Mouse (Mus musculus) hindlimb bud, embryonic 11.5 days (tissue): ENCODE measurements around the gene Olfr686.

Experiments
- DNase-seq: peaks from one replicate; pipeline ENCODE4 v3.0.0-alpha.2; 2012; ENCODE audit warnings: low read depth, low spot score; ENCODE audit errors: extremely low spot score

Olfr686 gene

DNA sequence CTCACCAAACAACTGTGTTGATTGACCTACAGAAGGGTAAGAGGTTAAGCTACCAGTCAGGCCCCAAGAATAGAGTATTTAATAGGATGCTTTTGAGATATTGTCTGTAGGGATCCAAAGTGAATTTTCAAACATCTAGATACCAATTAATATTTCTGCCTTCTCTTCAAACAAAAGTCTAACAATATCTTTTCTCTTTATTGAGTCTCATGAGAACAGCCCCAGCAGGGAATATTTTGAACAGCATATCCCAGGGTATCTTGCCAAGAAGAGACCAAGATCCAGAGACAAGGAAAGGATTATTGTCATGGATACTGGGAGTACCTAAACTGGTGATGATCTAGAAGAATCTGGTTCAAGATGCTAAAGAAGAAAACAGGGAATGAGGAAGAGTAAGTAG lies at the start of gene Olfr686:
Gene Olfr686, minus strand, starts transcription at position 101 of the 400 bp plus-strand sequence.
- DNase-seq, result no peak

DNA sequence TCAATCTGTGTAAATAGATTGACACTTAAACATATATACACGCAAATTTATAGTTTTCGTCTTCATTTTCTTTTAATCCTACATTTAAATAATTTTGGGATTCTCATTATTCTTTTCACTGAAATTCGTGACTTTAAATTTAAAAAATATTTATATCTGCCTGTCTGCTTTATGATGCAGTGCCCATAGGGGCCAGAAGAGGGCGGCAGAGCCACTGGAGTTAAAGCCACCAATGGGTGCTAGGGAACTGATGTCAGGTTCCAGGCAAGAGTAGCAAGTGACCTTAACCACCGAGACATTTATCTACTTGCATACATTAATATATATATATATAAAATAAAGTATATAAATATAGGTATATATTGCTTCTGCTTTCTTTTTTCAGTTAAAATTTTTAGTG lies 49.4 kb upstream of the Olfr686 start:
- no peak for DNase-seq

DNA sequence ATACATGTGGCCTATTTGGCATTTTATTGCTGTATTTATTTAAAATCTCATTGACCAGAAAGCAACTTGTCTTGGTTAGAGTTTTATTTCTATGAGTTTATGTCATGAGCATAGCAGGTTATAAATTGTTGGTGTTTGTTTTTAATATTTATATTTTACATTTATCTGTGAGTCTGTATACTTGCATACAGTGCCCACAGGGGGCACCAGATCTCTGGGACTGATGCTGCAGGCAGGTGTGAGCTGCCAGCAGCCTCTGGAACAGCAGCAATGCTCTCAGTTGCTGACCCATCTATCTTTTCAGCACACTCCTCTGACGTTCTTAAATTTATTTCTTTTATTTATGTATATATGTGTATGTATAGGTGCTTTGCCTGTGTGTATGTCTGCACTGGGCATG lies 40.9 kb upstream of the Olfr686 start:
- DNase-seq, result no peak

DNA sequence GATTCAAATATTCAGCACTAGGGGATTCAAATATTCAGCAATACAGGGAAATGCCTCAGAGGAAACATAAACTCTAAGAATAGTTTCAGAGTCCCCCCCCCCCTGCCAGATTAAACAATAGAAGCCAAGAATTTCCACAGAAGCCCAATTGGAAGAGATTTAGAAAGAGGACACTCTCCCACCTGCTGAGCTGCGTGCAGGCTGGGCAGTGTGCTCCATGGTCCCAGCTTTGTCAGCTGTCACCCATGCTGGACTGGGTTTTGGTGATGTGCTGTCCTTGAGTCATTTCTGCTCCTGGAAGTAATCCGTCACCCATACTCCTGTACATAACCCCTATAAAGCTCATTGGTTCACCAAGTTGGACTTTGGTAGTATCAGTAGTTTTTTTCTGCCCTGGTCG lies 40.4 kb upstream of the Olfr686 start:
- DNase-seq, result no peak

DNA sequence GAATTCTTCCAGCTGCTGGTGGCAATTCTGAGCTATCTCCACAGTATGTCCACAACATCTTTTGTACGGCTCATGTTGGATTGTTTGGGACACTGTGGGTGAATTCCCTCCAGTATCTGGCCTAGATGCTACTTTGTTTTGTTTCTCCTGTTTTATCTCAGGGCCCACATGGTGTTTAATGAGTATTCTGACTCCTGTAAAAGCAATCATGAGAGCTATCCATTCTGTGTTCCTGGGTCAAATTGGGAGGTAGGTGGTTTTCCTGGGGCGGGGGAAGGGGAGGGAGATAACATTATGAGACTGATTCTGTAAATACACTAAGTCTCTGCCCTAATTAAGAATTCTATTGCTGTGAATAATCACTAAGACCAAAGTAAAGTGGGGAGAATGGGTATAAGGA lies 22.1 kb upstream of the Olfr686 start:
- no peak for DNase-seq

DNA sequence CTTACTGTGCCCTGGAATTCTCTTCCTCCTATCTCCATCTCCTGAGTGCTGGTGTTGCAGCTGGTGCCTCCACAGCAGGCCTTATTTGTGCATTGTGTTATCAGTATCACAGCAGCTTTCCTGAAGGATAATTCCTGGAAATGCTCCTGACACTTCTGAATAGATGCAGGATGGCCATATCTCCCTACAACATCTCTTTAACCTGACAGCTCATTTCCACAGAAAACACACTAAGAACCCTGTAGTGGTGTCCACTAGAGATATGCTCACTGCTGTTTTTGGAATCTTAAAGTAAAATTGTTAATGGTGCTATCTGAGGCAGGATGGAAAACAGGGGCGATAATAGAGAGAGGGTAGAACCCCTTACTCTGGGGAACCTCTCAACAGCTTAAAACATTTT lies 20.9 kb upstream of the Olfr686 start:
- no peak for DNase-seq

DNA sequence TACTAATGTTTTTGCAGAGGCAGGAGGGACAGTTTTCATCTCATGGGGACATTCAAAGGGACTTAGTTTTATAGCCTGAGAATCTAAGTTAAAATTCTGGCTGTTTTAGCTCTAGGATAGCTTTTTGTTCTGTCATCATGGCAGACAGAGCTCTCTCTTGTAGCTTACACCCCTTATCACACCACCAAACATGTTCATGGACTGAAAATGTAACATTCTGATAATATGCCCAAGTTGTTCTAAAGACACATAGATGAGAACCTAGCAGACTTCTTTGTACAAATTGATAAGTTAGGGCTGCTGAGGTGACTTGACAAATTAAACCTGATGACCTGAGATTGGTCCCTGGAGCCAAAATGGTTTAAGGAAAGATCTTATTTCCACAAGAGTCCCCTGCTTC lies 19.4 kb upstream of the Olfr686 start:
- DNase-seq, result no peak

DNA sequence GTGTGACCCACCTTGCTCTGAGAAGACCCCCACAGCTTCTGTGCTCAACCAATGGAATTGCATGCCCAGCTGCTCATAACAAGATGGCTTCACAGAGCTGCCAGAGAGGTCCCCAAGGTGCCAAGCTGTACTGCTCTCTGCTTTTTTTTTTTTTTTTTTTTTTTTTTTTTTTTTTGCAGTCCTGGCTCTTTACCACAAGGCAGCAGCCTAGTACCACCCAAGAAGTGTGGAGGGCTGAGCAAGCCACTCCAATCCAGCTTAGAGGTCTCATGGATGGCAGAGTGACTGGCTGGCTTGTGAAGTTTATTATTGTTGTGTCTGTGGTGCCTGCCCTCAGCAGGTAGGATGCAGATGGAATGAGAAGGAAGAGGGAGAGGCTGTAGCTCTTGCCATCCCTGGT lies 18.8 kb upstream of the Olfr686 start:
- no peak for DNase-seq

DNA sequence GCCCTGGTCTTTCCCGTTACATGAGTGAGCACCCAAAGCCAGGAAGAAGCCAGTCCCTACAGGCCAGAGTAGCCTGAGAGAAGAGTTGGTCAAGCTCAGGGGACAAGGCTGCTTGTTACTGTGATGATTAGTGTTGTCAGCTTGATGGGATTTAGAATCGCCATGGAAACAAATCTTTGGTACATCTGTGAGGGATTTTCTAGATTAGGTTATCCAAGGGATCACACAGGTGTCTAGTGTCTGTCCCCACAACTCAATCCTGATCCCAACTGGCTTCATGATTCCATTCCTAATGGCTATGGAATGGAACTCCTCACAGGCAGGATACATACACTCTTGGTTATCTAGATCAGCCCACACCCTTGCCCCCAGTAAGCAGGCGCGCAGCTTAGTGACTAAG lies 11.0 kb upstream of the Olfr686 start:
- DNase-seq, result no peak

DNA sequence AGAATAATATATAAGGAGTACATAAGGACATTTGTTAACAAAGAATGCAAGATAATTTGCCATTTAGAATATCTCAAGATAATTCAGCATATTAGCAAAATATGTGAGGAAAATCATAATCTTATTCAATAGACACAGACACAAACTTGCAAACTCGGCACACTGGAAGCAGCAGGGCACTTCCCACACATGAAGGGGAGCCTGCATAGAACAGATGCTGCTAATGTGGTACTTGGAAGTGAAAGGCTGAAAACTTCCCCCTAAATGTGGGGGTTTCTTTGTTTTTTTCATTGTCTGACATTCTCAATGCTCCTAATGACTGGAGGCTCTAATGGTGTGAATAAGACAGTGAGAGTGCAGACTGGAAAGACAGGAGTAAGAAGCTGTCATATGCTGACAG lies 7.5 kb upstream of the Olfr686 start:
- no peak for DNase-seq

DNA sequence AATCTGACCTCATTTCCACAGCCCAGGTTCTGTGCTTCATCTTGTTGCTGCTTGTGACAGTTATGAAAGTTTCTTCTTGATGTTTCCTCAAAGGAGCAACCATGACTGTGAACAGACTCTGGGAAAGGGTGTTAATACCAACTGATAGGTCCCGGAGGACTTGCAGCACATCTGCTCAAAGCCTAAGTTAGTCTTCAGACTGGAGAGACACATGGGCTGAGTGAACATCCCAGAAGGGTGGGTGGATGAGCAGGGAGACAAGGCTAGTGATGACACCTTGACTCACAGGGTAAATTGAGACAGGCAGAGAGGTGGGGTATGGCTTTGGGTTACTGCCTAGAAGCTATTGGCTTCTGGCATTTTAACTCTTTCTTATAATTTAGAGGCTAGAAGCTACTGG lies 21.4 kb downstream of the Olfr686 start, which contains the start of gene Olfr685:
Gene Olfr685, minus strand, starts transcription at position 101 of the 400 bp plus-strand sequence.
- no peak for DNase-seq

DNA sequence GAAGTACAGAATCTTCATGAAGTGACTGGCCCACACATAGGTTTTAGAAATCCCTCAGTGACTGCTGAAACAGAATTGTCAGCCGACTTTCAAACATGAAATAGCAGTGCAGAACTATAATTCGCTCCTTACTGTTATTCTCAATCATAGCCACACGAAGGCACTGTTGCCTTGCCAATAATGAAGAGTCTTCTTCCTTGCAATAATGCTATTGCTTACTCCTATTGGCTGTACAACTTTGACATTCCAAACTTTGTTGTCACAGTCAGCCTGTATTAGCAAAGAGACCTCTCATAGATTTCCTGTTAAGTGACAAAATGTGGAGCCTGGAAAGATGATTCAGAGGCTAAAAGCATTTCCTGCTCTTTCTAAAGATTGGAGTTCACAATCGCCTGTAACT lies 36.5 kb downstream of the Olfr686 start:
- no peak for DNase-seq

DNA sequence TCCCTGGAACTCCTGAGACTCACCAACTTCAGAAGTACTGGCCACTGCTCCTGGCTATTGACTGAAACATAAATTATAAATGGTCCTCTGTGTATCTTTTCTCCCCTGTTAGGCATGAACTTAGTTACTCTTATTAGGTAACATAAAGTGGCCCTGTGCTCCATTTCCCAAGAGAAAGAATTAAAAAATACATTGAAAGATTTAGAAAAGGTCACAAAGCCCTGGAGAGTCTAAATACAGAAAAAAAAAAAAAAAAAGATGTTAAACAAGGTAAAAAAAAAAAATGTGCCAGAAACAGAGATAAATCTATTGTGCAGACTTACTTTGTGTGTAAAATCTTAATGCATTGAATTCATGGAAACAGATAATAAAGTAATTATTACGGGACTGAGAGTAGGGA lies 43.7 kb downstream of the Olfr686 start, which contains the start of gene Olfr684:
Gene Olfr684, minus strand, starts transcription at position 101 of the 400 bp plus-strand sequence.
- no peak for DNase-seq
